Mouse (Mus musculus) gastrocnemius, adult 8-10 months (tissue): ENCODE measurements around the gene Ube2r2. TPM values are rescaled to one million over a fixed set of nuclear protein-coding genes. Genes with fewer than 3 reads are reported as not detected.

Experiments used
- DNase-seq, 2 experiments: peaks; one replicate each; pipeline ENCODE4 v3.0.0; 2022; ENCODE audit warnings: low spot score in 2 of 2
- total RNA-seq, 4 experiments: library from RNA; stranded (reverse); gene quantifications; 2 replicates each; pipeline ENCODE4 v1.2.4; 2022

The Ube2r2 gene
- total RNA-seq, 4 experiments from 2014 or later = 178 to 274 (median 231) TPM

GRCm38 (mm10) chr4:41174631-41175030, 39.1 kb downstream of the Ube2r2 start:
- DNase-seq = no peak

- DNase-seq = no peak
Measured at GRCm38 (mm10) chr4:41179825-41180725, 44.5 kb downstream of the Ube2r2 start.

GRCm38 (mm10) chr4:41189809-41190208, 54.3 kb downstream of the Ube2r2 start:
- DNase-seq = no peak

GRCm38 (mm10) chr4:41192544-41193512, 57.3 kb downstream of the Ube2r2 start:
- DNase-seq = no peak

GRCm38 (mm10) chr4:41195328-41195727, 59.8 kb downstream of the Ube2r2 start:
- DNase-seq = no peak

- DNase-seq = no peak
Measured at GRCm38 (mm10) chr4:41196861-41197610, 61.5 kb downstream of the Ube2r2 start.

GRCm38 (mm10) chr4:41202135-41202534, 66.6 kb downstream of the Ube2r2 start:
- no peak for DNase-seq

- DNase-seq = no peak
Measured at GRCm38 (mm10) chr4:41205751-41206150, 70.2 kb downstream of the Ube2r2 start.

- no peak for DNase-seq
Measured at GRCm38 (mm10) chr4:41208050-41208449, 72.5 kb downstream of the Ube2r2 start.

- no peak for DNase-seq
Measured at GRCm38 (mm10) chr4:41225412-41225811, 89.9 kb downstream of the Ube2r2 start.

GRCm38 (mm10) chr4:41226351-41226750, 90.8 kb downstream of the Ube2r2 start:
- peak; percentile 8 to 16 for DNase-seq

- no peak for DNase-seq
Measured at GRCm38 (mm10) chr4:41235621-41236020, 100.1 kb downstream of the Ube2r2 start.

GRCm38 (mm10) chr4:41240916-41241315, 105.4 kb downstream of the Ube2r2 start:
- DNase-seq = no peak

Other genes starting within 250 kb of the Ube2r2 start
- not detected for gene Spink4, start 215.7 kb upstream of the Ube2r2 start, total RNA-seq
- 100 to 1,000 TPM; 229 to 241 (median 229) TPM for gene Bag1, start 187.4 kb upstream of the Ube2r2 start, total RNA-seq
- 10 to 100 TPM; 20.6 to 21.7 (median 21.3) TPM for gene Chmp5, start 187.3 kb upstream of the Ube2r2 start, total RNA-seq
- gene Nfx1, start 164.8 kb upstream of the Ube2r2 start, total RNA-seq = 10 to 100 TPM; 19.9 to 22.8 (median 22.3) TPM
- 1 to 10 TPM; 5.4 to 9.4 (median 7.2) TPM for gene Aqp7, start 87.6 kb upstream of the Ube2r2 start, total RNA-seq
- not detected for gene Aqp3, start 37.6 kb upstream of the Ube2r2 start, total RNA-seq
- 10 to 100 TPM; 16.4 to 20.9 (median 17.8) TPM for gene Nol6, start 11.3 kb upstream of the Ube2r2 start, total RNA-seq
- gene Ubap2, start 139.4 kb downstream of the Ube2r2 start, total RNA-seq = 10 to 100 TPM; 72.8 to 87.2 (median 82.4) TPM
- 10 to 100 TPM; 27.4 to 30.4 (median 28.7) TPM for gene Dcaf12, start 179.1 kb downstream of the Ube2r2 start, total RNA-seq
- 10 to 100 TPM; 36.8 to 54.6 (median 42.7) TPM for gene Ubap1, start 213.3 kb downstream of the Ube2r2 start, total RNA-seq